Mouse (Mus musculus) effector memory CD4-positive, alpha-beta T cell, adult 5 months (primary cell): Measurements from ENCODE around the gene Pabpc5. TPM values are rescaled to one million over a fixed set of nuclear protein-coding genes. Genes with fewer than 3 reads are reported as not detected.

Experiments used
- polyA plus RNA-seq: library from polyadenylated mRNA; unstranded; fragments of 100-300 nt; shearing (Covaris generic); gene quantifications from one replicate; pipeline ENCODE4 v1.2.1, GENCODE M21; 2017

The Pabpc5 gene
- polyA plus RNA-seq, result not detected

DNA sequence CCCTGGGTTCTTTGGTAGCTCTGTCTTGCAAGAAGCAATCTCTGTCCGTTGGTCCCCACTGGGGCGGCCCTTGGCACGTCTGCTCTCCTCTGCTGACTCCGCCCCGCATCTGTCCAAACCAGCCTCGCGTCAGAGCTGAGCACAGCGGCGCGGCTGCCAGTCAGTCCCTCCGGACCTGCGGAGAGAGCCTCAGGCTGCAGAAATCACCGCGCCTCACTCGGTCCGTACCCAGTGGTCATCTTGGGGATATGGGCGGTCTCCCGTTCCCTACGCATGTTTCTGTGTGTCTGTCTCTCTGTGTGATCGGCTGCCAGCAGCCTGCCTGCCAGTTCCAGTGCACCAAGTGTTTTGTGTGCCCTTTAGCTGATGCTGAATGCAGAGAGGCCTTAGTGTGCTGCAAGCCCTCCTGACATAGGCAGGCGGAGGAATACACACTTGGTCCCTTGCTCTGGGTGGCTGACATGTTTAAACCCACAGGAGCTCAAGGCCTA is at the start of gene Pabpc5:
Pabpc5 (plus strand) TSS at position 116 of the 491 bp plus-strand sequence.

